Mouse (Mus musculus): ENCODE measurements around the gene Pcgf3. TPM values are rescaled to one million over a fixed set of nuclear protein-coding genes. Genes with fewer than 3 reads are reported as not detected.

Pcgf3 gene
- total RNA-seq (2023): 22.3 TPM

GRCm38 (mm10) chr5:108461082-108462065, at the start of gene Pcgf3:
Gene Pcgf3, plus strand, starts transcription at chr5:108461232.

GRCm38 (mm10) chr5:108433804-108434587, 27.0 kb upstream of the Pcgf3 start, which contains the start of gene Atp5k:
Gene Atp5k, minus strand, starts transcription at chr5:108434448.

GRCm38 (mm10) chr5:108448785-108449668, 12.0 kb upstream of the Pcgf3 start, which contains the start of gene Mfsd7a:
Gene Mfsd7a, minus strand, starts transcription at chr5:108448891.

GRCm38 (mm10) chr5:108549489-108550206, 88.6 kb downstream of the Pcgf3 start, which contains the start of gene Cplx1:
Gene Cplx1, minus strand, starts transcription at chr5:108550024.

Other genes with a start within 250 kb of the Pcgf3 start
- 34.3 TPM for gene Dr1, start 192.3 kb upstream of the Pcgf3 start, total RNA-seq (2023)
- 1.1 TPM for gene Pigg, start 148.6 kb upstream of the Pcgf3 start, total RNA-seq (2023)
- gene Gm42517, start 93.3 kb upstream of the Pcgf3 start, total RNA-seq (2023): not detected
- not detected for gene Pde6b, start 72.8 kb upstream of the Pcgf3 start, total RNA-seq (2023)
- 64.8 TPM for gene Atp5k, start 26.8 kb upstream of the Pcgf3 start, total RNA-seq (2023)
- gene Mfsd7a, start 12.3 kb upstream of the Pcgf3 start, total RNA-seq (2023): not detected
- not detected for gene Cplx1, start 88.8 kb downstream of the Pcgf3 start, total RNA-seq (2023)
- gene Gak, start 168.5 kb downstream of the Pcgf3 start, total RNA-seq (2023): 173 TPM
- gene Tmem175, start 168.5 kb downstream of the Pcgf3 start, total RNA-seq (2023): 17.3 TPM
- gene Idua, start 199.1 kb downstream of the Pcgf3 start, total RNA-seq (2023): 24.4 TPM
- gene Dgkq, start 208.4 kb downstream of the Pcgf3 start, total RNA-seq (2023): 43.3 TPM
- gene Slc26a1, start 214.3 kb downstream of the Pcgf3 start, total RNA-seq (2023): not detected
- gene Fgfrl1, start 231.2 kb downstream of the Pcgf3 start, total RNA-seq (2023): 6.6 TPM